Mouse (Mus musculus): ENCODE results near the gene Asprv1. TPM values are rescaled to one million over a fixed set of nuclear protein-coding genes. Genes with fewer than 3 reads are reported as not detected.

Asprv1 gene
- polyA plus RNA-seq, 2 experiments = 0.28 to 0.33 TPM

DNA sequence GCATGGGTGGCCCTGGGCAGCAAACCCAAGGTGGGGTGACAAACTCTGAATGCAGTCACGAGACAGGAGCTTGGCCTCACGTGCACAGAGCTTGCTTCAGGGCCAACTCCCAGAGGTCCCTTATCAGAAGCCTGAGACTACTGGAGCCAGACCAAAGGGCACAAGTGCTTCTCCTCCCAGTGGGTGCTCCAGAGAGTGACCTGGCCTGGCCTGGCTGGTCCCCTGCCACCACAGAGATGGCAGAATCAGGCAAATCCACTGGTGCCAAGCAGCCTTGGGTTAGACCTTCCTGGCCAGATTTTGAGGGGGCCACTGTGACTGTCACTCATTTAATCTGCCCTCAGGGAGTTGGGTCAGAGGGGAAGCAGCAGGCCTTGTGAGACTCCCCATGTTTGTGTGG is 8.5 kb downstream of the Asprv1 start:
- Histone ChIP-seq H3K9ac (replicated peaks) (peak overlapping the region; percentile 21), H3K27ac (peak overlapping the region; percentile 95), H3K4me3 (ENCODE audit: insufficient read depth in 1 of 2, low read depth in 2 of 2, low read length in 2 of 2) (no peak overlapping the region), H3K4me1 (replicated peaks; ENCODE audit: control insufficient read depth in 2 of 2, insufficient read depth in 2 of 2, low read length in 1 of 2) (peaks cover 52 to 61% of the 10 kb centered on the region in 2 experiments), H3K4me2 (ENCODE audit: low read depth) (peak overlapping the region; percentile 65), H3K36me3 (replicated peaks; ENCODE audit: control insufficient read depth, insufficient read depth, low read depth) (no peaks in the 10 kb centered on the region), H3K9me3 (ENCODE audit: control insufficient read depth, low read length) (no peaks in the 10 kb centered on the region), H3K27me3 (ENCODE audit: control insufficient read depth, insufficient read depth, low read length) (no peaks in the 10 kb centered on the region)
- peak; percentile 66 to 69 (median 68) for DNase-seq (ENCODE audit: low read depth in 3 of 3, low spot score in 3 of 3)
- ATAC-seq (ENCODE audit: insufficient read depth) = peak; percentile 55
- 14% methylated on average over 2 of the region's 2 CpGs for WGBS (ENCODE audit: insufficient replicate concordance)
- TF ChIP-seq CTCF (IDR thresholded peaks at IDR 0.05; ENCODE audit: low read depth) (peak; percentile 31; the same call in 1 of the 2 replicates), EP300 (IDR thresholded peaks at IDR 0.05; ENCODE audit: low read depth) (no peak)

DNA sequence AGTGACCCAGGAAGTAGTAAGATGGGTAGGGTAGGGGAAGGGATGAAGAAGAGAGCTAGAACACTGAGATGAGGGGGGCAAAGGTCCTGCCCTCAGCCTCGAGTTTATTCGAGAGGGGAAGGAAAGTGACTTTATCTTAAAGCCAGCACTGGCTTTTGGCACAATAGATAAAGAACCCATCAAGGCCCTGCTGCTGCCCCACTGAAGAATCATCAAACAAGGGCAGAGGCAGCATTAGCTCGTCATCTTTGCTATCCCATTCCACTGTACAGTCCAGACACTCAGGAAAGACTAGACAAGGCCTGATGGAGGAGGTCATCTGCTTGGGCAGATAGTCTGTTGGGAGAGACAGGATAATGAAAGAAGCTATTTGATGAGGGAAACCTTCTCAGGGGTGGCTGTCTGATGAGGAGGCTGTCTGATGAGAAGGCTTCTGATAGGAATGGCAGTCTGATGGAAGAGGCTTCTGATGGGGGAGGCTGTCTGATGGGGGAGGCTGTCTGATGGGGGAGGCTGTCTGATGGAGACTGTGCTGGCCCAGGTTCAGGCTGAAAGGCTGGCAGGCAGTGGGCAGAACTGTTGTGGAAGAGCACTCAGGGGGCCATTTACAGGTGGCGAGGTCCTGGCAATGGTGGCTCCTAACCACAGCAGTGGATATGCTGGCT is 9.3 kb downstream of the Asprv1 start:
- H3K9ac ChIP-seq (replicated peaks) = peak overlapping the region; percentile 21
- H3K4me2 ChIP-seq (ENCODE audit: low read depth) = peak overlapping the region; percentile 65
- H3K36me3 ChIP-seq (replicated peaks; ENCODE audit: control insufficient read depth, insufficient read depth, low read depth) = no peaks in the 10 kb centered on the region
- H3K4me1 ChIP-seq (replicated peaks; ENCODE audit: control insufficient read depth in 2 of 2, insufficient read depth in 2 of 2, low read length in 1 of 2) = peaks cover 55 to 66% of the 10 kb centered on the region in 2 experiments
- peak; percentile 92 for TF ChIP-seq EP300 (IDR thresholded peaks at IDR 0.05; ENCODE audit: low read depth)
- TF ChIP-seq CTCF (IDR thresholded peaks at IDR 0.05; ENCODE audit: low read depth) = no peak
- WGBS (ENCODE audit: insufficient replicate concordance) = 19% methylated on average over 4 of the region's 4 CpGs
- DNase-seq (ENCODE audit: low read depth in 3 of 3, low spot score in 3 of 3) = peak; percentile 82 to 87 (median 84)
- H3K4me3 ChIP-seq (ENCODE audit: insufficient read depth in 1 of 2, low read depth in 2 of 2, low read length in 2 of 2) = no peak overlapping the region; a peak in 1 of 4 replicates
- peak; percentile 53 for ATAC-seq (ENCODE audit: insufficient read depth)
- H3K9me3 ChIP-seq (ENCODE audit: control insufficient read depth, low read length) = no peaks in the 10 kb centered on the region
- no peaks in the 10 kb centered on the region for H3K27me3 ChIP-seq (ENCODE audit: control insufficient read depth, insufficient read depth, low read length)
- H3K27ac ChIP-seq = peak overlapping the region; percentile 95

DNA sequence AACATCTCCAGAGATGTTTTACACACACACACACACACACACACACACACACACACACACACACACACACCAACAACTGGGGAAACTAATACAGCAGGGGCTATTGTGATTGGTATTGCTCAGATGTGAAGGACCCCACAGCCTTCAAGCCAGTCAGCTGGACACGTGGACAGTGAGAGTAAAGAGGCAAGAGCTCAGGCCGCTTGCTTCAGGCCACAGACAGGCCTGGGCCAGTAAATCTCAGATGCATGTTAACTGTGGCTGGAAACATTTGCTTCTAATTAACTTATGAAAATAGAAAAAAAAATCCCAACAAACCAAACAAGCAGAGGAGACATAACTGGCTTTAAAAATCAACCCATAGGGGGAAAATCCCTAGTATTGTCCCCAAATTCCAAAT is 9.9 kb downstream of the Asprv1 start:
- DNase-seq (ENCODE audit: low read depth in 3 of 3, low spot score in 3 of 3) (no peak), ATAC-seq (ENCODE audit: insufficient read depth) (no peak)
- 84% methylated on average over 2 of the region's 2 CpGs for WGBS (ENCODE audit: insufficient replicate concordance)
- no peaks in the 10 kb centered on the region for H3K36me3 ChIP-seq (replicated peaks; ENCODE audit: control insufficient read depth, insufficient read depth, low read depth)
- TF ChIP-seq EP300 (IDR thresholded peaks at IDR 0.05; ENCODE audit: low read depth) (no peak), CTCF (IDR thresholded peaks at IDR 0.05; ENCODE audit: low read depth) (no peak)
- H3K27ac ChIP-seq = peak overlapping the region; percentile 95
- H3K4me2 ChIP-seq (ENCODE audit: low read depth) = peak overlapping the region; percentile 65; the same call in 1 of the 2 replicates
- no peak overlapping the region for H3K4me3 ChIP-seq (ENCODE audit: insufficient read depth in 1 of 2, low read depth in 2 of 2, low read length in 2 of 2)
- no peaks in the 10 kb centered on the region for H3K27me3 ChIP-seq (ENCODE audit: control insufficient read depth, insufficient read depth, low read length)
- peak overlapping the region; percentile 21 for H3K9ac ChIP-seq (replicated peaks)
- H3K4me1 ChIP-seq (replicated peaks; ENCODE audit: control insufficient read depth in 2 of 2, insufficient read depth in 2 of 2, low read length in 1 of 2) = peaks cover 55 to 66% of the 10 kb centered on the region in 2 experiments
- no peaks in the 10 kb centered on the region for H3K9me3 ChIP-seq (ENCODE audit: control insufficient read depth, low read length)

DNA sequence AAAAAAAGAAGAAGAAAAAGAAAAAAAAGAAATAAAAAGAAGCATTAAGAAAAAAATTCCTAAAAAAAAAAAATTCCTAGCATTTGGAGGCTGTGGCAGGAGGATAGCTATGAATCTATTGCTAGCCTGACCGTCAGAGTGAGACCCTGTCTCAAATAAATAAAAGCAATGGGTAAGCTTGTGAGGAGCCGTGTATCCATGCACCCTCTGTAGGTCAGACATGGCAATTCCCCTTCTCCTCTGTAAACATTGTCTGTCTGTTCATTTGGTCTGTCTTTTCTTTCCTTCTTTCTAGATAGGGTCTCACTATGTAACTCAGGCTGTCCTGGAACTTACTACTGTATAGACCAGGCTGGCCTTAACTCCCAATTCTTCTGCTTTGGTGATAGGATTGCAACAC is 10.5 kb downstream of the Asprv1 start:
- Histone ChIP-seq H3K4me2 (ENCODE audit: low read depth) (peak overlapping the region; percentile 41), H3K27me3 (ENCODE audit: control insufficient read depth, insufficient read depth, low read length) (no peaks in the 10 kb centered on the region), H3K9me3 (ENCODE audit: control insufficient read depth, low read length) (no peaks in the 10 kb centered on the region), H3K36me3 (replicated peaks; ENCODE audit: control insufficient read depth, insufficient read depth, low read depth) (no peaks in the 10 kb centered on the region), H3K4me3 (ENCODE audit: insufficient read depth in 1 of 2, low read depth in 2 of 2, low read length in 2 of 2) (no peak overlapping the region), H3K9ac (replicated peaks) (peak overlapping the region; percentile 48), H3K27ac (peak overlapping the region; percentile 99), H3K4me1 (replicated peaks; ENCODE audit: control insufficient read depth in 2 of 2, insufficient read depth in 2 of 2, low read length in 1 of 2) (peaks cover 55 to 66% of the 10 kb centered on the region in 2 experiments)
- ATAC-seq (ENCODE audit: insufficient read depth) (no peak), DNase-seq (ENCODE audit: low read depth in 3 of 3, low spot score in 3 of 3) (no peak)
- TF ChIP-seq EP300 (IDR thresholded peaks at IDR 0.05; ENCODE audit: low read depth) (no peak), CTCF (IDR thresholded peaks at IDR 0.05; ENCODE audit: low read depth) (peak; percentile 49; the same call in 1 of the 2 replicates)
- 54% methylated on average over 2 of the region's 2 CpGs for WGBS (ENCODE audit: insufficient replicate concordance)
